Mouse (Mus musculus): ENCODE measurements around the gene Wdr18. TPM values are rescaled to one million over a fixed set of nuclear protein-coding genes. Genes with fewer than 3 reads are reported as not detected.

Wdr18 gene
- total RNA-seq, 1 experiment from 2014 or later: 23.0 TPM

DNA sequence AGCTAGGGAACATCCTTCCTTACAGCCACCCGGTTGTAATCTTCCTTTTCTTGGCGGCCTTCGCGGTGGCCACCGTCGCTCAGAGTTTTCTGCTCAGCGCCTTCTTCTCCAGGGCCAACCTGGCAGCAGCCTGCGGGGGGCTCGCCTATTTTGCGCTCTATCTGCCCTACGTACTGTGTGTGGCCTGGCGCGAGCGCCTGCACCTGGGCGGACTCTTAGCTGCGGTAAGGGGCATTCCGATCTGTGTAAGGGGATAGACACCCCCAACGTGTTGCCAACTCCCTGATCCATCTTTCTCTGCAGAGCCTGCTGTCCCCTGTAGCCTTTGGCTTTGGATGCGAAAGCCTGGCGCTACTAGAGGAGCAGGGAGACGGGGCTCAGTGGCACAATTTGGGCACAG, 42.9 kb downstream of the Wdr18 start:
- no peak for ATAC-seq (replicated peaks in 1 of 2; ENCODE audit: insufficient read depth in 1 of 2, low FRiP score in 2 of 2, low TSS enrichment in 1 of 2, low read depth in 1 of 2, poor library complexity in 2 of 2, severe bottlenecking in 2 of 2)

DNA sequence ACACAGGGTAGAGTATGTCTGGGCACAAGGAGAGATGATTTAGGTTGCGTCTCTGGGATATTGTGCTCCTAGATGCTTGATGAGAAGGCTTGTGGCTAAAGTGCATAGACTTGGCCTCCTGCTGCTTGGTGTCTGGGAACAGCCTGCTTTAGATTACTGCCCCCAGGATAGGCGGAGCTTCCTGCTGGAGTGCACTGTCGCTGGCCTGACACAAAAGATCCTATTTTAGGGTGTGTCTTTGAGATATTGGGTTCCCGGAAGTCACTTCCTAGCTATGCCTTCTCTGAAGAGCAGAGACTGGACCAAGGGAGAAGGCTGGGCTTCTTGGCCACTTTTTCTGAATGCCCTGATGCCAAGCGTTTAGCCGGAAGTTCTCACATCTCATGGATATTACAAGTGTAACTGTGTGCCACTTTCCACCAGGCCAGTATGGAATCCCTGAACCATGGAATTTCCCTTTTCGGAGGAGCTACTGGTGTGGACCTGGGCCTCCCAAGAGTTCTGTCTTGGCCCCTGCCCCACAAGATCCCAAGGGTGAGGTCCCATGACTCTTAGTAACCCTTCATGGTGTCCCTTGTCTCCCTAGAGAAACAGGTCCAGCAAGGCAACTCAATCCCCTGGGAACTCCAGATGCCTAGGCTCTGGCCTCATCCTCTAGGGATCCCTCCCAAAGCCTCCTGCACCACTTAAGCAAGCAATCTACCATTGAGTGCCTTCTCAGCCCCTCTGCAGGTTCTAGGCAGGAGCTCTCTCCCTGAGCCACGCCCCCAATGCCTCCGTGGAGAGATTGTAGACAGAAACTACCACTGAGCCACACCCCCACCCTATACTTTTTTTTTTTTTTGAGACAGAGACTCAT, 43.7 kb downstream of the Wdr18 start:
- ATAC-seq (replicated peaks in 1 of 2; ENCODE audit: insufficient read depth in 1 of 2, low FRiP score in 2 of 2, low TSS enrichment in 1 of 2, low read depth in 1 of 2, poor library complexity in 2 of 2, severe bottlenecking in 2 of 2): no peak; a peak in 1 of 4 replicates

- no peak for ATAC-seq (replicated peaks in 1 of 2; ENCODE audit: insufficient read depth in 1 of 2, low FRiP score in 2 of 2, low TSS enrichment in 1 of 2, low read depth in 1 of 2, poor library complexity in 2 of 2, severe bottlenecking in 2 of 2)
Measured at GRCm38 (mm10) chr10:80004233-80004705, 44.3 kb downstream of the Wdr18 start.

DNA sequence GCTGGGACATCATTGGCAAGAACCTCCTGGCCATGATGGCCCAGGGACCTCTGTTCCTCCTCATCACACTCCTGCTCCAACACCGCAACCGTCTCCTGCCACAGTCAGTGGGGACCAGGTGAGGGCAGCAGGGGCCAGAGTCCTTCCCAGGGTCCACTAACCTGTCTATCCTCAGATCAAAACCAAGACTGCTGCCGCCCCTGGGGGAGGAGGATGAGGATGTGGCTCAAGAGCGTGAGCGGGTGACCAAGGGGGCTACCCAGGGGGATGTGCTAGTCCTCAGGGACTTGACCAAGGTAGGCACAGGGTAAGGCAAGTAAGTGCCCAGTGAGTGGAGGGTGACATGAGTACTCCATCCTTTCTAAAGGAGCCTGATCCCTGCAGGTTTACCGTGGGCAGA, 51.8 kb downstream of the Wdr18 start:
- no peak for ATAC-seq (replicated peaks in 1 of 2; ENCODE audit: insufficient read depth in 1 of 2, low FRiP score in 2 of 2, low TSS enrichment in 1 of 2, low read depth in 1 of 2, poor library complexity in 2 of 2, severe bottlenecking in 2 of 2)

- ATAC-seq (replicated peaks in 1 of 2; ENCODE audit: insufficient read depth in 1 of 2, low FRiP score in 2 of 2, low TSS enrichment in 1 of 2, low read depth in 1 of 2, poor library complexity in 2 of 2, severe bottlenecking in 2 of 2): no peak
Measured at GRCm38 (mm10) chr10:80013609-80014008, 53.7 kb downstream of the Wdr18 start.

DNA sequence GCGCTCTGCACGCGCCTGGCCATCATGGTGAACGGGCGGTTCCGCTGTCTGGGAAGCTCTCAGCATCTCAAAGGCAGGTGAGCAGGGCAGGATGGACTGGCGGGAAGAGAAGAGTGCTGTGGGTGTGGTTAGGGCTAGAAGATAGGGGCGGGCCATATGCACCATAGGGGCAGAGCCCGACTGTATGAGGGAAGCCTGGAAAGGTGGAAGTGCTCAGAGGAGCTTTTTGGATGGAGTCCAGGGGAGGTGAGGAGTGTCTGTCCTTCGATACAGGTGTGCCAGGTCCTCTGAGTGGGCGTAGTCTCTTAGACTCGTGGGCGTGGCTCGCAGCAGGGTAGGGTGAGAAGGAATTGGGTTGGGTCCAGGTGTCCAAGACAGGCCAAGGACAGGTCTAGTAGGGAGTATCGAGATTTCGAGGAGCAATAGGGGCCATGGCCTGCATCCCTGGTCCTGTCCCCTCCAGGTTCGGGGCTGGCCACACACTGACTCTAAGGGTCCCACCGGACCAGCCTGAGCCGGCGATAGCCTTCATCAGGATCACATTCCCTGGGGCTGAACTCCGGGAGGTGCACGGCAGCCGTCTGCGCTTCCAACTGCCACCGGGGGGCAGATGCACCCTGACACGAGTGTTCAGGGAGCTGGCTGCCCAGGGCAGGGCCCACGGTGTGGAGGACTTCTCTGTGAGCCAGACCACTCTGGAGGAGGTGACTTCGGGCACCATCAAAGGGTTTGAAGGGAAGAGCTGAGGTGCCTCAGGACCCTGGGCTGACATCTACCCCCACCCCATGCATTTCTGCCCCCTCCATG, 54.7 kb downstream of the Wdr18 start:
- ATAC-seq (replicated peaks in 1 of 2; ENCODE audit: insufficient read depth in 1 of 2, low FRiP score in 2 of 2, low TSS enrichment in 1 of 2, low read depth in 1 of 2, poor library complexity in 2 of 2, severe bottlenecking in 2 of 2): no peak

DNA sequence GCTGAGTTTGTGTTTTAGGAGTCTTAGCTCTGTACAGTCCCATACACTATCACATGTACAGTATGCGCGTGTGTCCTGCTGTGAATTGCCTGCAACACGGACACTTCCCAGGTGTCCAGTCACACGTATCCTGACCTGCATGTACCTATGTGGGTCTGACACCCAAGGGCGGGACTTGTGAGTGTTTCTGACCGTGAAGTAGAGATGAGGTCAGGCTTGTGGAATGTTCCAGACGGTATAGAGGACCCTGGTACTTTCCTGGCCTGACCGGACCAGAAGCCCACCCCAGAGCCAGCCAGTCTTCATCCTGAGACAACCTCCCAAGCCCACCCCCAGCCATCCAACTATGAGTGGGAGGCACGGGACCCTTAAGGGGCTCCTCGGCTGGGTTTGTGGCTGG, 55.6 kb downstream of the Wdr18 start:
- no peak for ATAC-seq (replicated peaks in 1 of 2; ENCODE audit: insufficient read depth in 1 of 2, low FRiP score in 2 of 2, low TSS enrichment in 1 of 2, low read depth in 1 of 2, poor library complexity in 2 of 2, severe bottlenecking in 2 of 2)

DNA sequence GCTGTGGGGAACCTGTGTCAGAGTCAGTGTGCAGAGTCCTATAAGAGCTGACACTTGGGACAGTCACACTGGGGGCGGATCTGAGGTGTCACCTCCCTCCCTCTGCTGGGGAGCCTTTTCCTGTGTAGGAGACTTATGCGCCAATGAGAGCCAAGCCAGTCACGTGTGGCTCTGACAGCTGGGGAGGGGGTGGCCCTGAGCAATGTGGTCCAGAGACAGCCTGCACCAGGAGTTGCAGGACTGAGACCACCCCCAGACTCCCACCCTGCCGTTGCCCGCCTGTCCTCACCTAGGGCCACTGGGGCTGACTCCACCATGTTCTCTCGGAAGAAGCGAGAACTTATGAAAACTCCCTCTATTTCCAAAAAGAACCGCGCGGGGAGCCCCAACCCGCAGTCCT, 56.6 kb downstream of the Wdr18 start, which contains the start of gene Arhgap45:
Arhgap45 (plus strand) TSS at position 143 of the 400 bp plus-strand sequence.
- peak; percentile 83 to 85 for ATAC-seq (replicated peaks in 1 of 2; ENCODE audit: insufficient read depth in 1 of 2, low FRiP score in 2 of 2, low TSS enrichment in 1 of 2, low read depth in 1 of 2, poor library complexity in 2 of 2, severe bottlenecking in 2 of 2)

DNA sequence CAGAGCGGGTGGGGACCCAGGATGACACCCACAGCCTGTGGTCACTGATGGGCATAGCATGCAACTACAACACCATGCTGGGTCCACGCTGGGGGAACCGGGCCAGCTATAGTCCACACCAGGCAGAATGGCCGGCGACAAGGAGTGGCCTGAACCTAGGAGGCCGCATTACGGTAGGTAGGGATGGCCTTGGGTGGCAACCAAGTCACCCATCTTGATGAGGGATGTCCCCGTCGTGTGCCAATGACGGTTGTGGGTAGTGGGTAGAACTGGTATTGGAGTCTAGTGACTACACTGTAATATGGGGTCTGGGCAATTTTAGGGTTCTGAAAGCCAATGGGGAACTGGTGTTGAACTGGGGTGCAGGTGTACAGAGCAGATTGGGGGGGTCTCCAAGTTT, 57.0 kb downstream of the Wdr18 start:
- ATAC-seq (replicated peaks in 1 of 2; ENCODE audit: insufficient read depth in 1 of 2, low FRiP score in 2 of 2, low TSS enrichment in 1 of 2, low read depth in 1 of 2, poor library complexity in 2 of 2, severe bottlenecking in 2 of 2): peak in 1 of 2 experiments; percentile 14; a peak in 1 of 4 replicates

DNA sequence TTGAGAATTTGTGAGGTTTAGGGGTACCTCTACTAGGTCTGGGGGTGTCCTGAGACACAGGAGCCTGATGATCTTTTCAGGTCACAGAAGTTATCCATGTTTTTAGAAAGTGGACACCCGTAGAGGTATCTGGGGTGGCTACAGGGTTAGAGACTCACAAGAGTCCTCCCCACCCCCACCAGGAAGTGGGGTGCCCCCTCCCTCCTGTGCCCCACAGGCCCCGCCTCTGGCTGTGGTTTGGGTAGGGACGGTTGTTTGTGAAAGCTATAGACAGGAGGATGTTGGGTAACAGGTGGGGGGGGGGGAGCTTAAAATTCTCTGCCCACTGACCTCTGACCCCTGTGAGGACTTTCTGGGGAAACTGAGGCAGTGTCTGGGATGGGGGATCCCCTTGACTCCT, 57.4 kb downstream of the Wdr18 start:
- ATAC-seq (replicated peaks in 1 of 2; ENCODE audit: insufficient read depth in 1 of 2, low FRiP score in 2 of 2, low TSS enrichment in 1 of 2, low read depth in 1 of 2, poor library complexity in 2 of 2, severe bottlenecking in 2 of 2): peak; percentile 20 to 40; a peak in 2 of 4 replicates

GRCm38 (mm10) chr10:80017771-80018170, 57.8 kb downstream of the Wdr18 start:
- no peak for ATAC-seq (replicated peaks in 1 of 2; ENCODE audit: insufficient read depth in 1 of 2, low FRiP score in 2 of 2, low TSS enrichment in 1 of 2, low read depth in 1 of 2, poor library complexity in 2 of 2, severe bottlenecking in 2 of 2)

DNA sequence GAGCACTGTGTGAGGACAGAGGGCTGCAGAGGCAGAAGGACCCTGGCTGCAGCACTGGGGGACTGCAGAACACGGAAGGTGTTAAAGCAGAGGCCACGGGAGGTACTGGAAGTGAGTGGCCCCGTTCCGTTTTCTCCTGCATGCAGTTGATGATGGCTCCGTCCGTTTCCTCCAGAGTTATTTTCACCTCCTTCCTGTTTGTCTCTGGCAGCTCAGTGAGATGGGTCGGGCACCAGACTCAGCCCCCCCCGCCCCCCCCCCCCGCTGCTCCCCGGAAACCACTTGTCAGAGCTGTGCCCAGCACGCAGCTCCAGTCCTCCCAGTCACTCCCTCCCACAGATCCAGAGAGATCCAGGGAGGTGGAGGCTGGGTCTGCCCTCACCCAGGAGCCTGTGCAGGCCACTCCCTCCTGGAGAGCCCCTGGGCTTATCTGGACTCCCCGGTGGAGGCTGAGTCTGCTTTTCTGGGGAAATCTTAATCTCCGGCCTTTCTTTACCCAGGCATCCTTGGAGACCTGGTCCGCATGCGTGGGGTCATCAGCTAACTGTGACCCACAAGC, 58.9 kb downstream of the Wdr18 start:
- no peak for ATAC-seq (replicated peaks in 1 of 2; ENCODE audit: insufficient read depth in 1 of 2, low FRiP score in 2 of 2, low TSS enrichment in 1 of 2, low read depth in 1 of 2, poor library complexity in 2 of 2, severe bottlenecking in 2 of 2)

DNA sequence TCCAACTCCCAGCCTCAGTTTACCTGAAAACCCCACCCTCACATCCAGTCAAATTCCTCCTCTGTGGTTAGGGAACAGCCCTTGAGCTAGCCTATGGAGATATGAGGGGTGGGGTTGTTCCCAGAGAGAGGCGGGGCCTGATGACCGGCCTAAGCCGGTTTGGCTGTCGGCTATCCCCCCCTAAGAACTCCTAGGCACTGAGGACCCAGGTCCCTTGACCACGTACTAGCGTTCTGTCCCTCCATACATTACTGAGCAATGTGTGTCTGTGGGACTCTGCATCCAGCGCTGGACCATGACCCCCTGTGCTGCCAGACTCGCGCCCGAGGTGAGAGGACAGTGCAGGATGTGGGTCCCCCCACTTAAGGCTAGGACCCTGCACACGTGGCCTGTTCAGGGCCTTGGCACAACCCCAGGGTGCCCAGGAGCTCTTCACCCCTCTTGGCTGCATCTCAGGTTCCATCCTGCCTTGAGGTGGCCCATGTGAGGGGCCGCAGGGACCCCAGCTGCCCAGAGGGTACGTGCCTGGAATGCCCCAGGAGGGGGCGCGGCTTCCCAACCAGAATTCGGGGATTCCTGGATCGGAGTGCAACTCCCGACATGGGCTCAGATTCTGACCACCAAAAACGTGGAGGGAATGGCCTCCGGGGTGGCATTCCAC, 59.6 kb downstream of the Wdr18 start:
- ATAC-seq (replicated peaks in 1 of 2; ENCODE audit: insufficient read depth in 1 of 2, low FRiP score in 2 of 2, low TSS enrichment in 1 of 2, low read depth in 1 of 2, poor library complexity in 2 of 2, severe bottlenecking in 2 of 2): no peak

Other genes starting within 250 kb of the Wdr18 start
- 0.44 TPM in 1 of 2 replicates, not detected in the other for gene Hcn2, start 243.5 kb upstream of the Wdr18 start, total RNA-seq (2017)
- 10.9 and 12.1 TPM in 2 replicates for gene Polrmt, start 213.6 kb upstream of the Wdr18 start, total RNA-seq (2017)
- gene Fgf22, start 205.1 kb upstream of the Wdr18 start, total RNA-seq (2017): not detected in 2 replicates
- 16.1 and 21.7 TPM in 2 replicates for gene Rnf126, start 193.2 kb upstream of the Wdr18 start, total RNA-seq (2017)
- gene Fstl3, start 182.9 kb upstream of the Wdr18 start, total RNA-seq (2017): 0.99 and 1.6 TPM in 2 replicates
- gene Prss57, start 169.2 kb upstream of the Wdr18 start, total RNA-seq (2017): 10.0 and 18.4 TPM in 2 replicates
- gene Palm, start 166.6 kb upstream of the Wdr18 start, total RNA-seq (2017): 8.8 and 12.4 TPM in 2 replicates
- 0.13 TPM in 1 of 2 replicates, not detected in the other for gene Misp, start 139.2 kb upstream of the Wdr18 start, total RNA-seq (2017)
- 165 and 178 TPM in 2 replicates for gene Ptbp1, start 105.7 kb upstream of the Wdr18 start, total RNA-seq (2017)
- 25.6 and 141 TPM in 2 replicates for gene Prtn3, start 85.7 kb upstream of the Wdr18 start, total RNA-seq (2017)
- 67.8 and 93.7 TPM in 2 replicates for gene Plppr3, start 85.5 kb upstream of the Wdr18 start, total RNA-seq (2017)
- gene Elane, start 73.9 kb upstream of the Wdr18 start, total RNA-seq (2017): 41.4 and 147 TPM in 2 replicates
- gene Cfd, start 69.3 kb upstream of the Wdr18 start, total RNA-seq (2017): not detected in 2 replicates
- 26.8 and 34.2 TPM in 2 replicates for gene Med16, start 51.2 kb upstream of the Wdr18 start, total RNA-seq (2017)
- not detected in 2 replicates for gene Gm26602, start 49.3 kb upstream of the Wdr18 start, total RNA-seq (2017)
- 0.10 and 0.19 TPM in 2 replicates for gene Kiss1r, start 43.2 kb upstream of the Wdr18 start, total RNA-seq (2017)
- 56.9 and 83.5 TPM in 2 replicates for gene R3hdm4, start 38.9 kb upstream of the Wdr18 start, total RNA-seq (2017)
- gene Arid3a, start 33.1 kb upstream of the Wdr18 start, total RNA-seq (2017): 7.6 and 10.1 TPM in 2 replicates
- not detected in 2 replicates for gene Grin3b, start 10.6 kb downstream of the Wdr18 start, total RNA-seq (2017)
- 47.4 and 59.9 TPM in 2 replicates for gene Tmem259, start 24.2 kb downstream of the Wdr18 start, total RNA-seq (2017)
- gene Cnn2, start 28.4 kb downstream of the Wdr18 start, total RNA-seq (2017): 62.2 and 103 TPM in 2 replicates
- 11.5 and 15.9 TPM in 2 replicates for gene Abca7, start 36.3 kb downstream of the Wdr18 start, total RNA-seq (2017)
- gene Arhgap45, start 56.5 kb downstream of the Wdr18 start, total RNA-seq (2017): 80.9 and 114 TPM in 2 replicates
- 85.5 and 101 TPM in 2 replicates for gene Polr2e, start 79.6 kb downstream of the Wdr18 start, total RNA-seq (2017)
- 306 and 388 TPM in 2 replicates for gene Gpx4, start 87.0 kb downstream of the Wdr18 start, total RNA-seq (2017)
- 26.4 and 32.1 TPM in 2 replicates for gene Sbno2, start 145.4 kb downstream of the Wdr18 start, total RNA-seq (2017)
- 106 and 153 TPM in 2 replicates for gene Stk11, start 155.7 kb downstream of the Wdr18 start, total RNA-seq (2017)
- gene Atp5d, start 178.5 kb downstream of the Wdr18 start, total RNA-seq (2017): 27.9 and 29.8 TPM in 2 replicates
- 2.2 and 2.4 TPM in 2 replicates for gene Cbarp, start 180.7 kb downstream of the Wdr18 start, total RNA-seq (2017)
- 19.4 and 20.2 TPM in 2 replicates for gene Midn, start 188.1 kb downstream of the Wdr18 start, total RNA-seq (2017)
- 93.6 and 143 TPM in 2 replicates for gene Cirbp, start 205.8 kb downstream of the Wdr18 start, total RNA-seq (2017)
- gene 1600002K03Rik, start 212.8 kb downstream of the Wdr18 start, total RNA-seq (2017): 9.1 and 26.2 TPM in 2 replicates
- gene Efna2, start 219.3 kb downstream of the Wdr18 start, total RNA-seq (2017): not detected in 2 replicates

Measured in hematopoietic stem cell, adult 5-6 weeks (primary cell).